Mouse (Mus musculus) spleen, postnatal 4 days (tissue): ENCODE data around the gene Kcnk7.

Source experiments
- DNase-seq, 2 experiments: peaks; one replicate each; pipeline ENCODE4 v3.0.0; 2022; ENCODE audit warnings: low spot score in 2 of 2

The Kcnk7 gene

DNA sequence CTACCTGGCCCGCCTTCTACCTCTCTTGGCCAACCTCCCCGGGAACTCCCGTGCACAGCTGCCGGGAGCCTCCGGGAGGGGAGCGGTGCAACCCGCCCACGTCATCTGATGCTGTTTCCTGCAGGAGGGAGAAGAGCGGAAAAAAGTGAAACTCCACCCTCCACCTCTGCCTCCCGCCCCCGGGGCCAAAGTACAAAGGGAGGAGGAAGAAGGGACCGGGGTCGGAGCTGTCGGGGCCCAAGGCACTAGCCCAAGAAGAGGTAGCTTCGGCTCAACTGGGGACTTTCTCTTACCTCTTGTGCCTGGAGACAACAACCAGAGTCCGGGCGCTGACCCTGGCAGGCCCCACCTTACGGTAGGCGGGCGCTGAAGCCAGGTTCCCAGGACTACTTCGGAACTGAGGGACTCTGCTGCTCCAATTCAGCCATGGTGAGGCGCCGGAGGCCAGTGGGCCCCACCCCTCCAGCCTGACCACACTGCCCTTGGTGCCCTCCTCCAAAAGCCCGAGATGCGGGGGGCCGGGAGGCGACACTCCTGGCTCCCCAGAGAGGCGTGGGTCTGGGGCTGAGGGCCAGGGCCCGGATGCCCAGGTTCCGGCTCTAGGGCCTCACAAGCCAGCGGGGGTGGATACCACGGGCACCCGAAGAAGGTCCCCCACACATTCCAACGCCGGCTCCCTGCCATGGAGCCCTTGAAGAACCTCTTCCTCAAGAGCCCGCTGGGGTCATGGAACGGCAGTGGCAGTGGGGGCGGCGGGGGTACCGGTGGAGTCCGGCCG is 14.4 kb upstream of the Kcnk7 start:
- peak; percentile 85 to 90 for DNase-seq

DNA sequence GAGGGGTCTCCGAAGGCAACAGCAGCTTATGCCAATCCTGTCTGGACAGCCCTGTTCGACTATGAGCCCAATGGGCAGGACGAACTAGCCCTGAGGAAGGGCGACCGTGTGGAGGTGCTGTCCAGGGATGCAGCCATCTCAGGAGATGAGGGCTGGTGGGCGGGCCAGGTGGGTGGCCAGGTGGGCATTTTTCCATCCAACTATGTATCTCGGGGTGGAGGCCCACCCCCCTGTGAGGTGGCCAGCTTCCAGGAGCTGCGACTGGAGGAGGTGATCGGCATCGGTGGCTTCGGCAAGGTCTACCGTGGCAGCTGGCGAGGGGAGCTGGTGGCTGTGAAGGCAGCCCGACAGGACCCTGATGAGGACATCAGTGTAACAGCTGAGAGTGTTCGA is 13.8 kb upstream of the Kcnk7 start:
- DNase-seq: no peak

- DNase-seq: no peak
These were observed 12.6 kb upstream of the Kcnk7 start for GRCm38 (mm10) chr19:5691601-5692000.

GRCm38 (mm10) chr19:5692086-5692912 is 11.9 kb upstream of the Kcnk7 start:
- DNase-seq: no peak

DNA sequence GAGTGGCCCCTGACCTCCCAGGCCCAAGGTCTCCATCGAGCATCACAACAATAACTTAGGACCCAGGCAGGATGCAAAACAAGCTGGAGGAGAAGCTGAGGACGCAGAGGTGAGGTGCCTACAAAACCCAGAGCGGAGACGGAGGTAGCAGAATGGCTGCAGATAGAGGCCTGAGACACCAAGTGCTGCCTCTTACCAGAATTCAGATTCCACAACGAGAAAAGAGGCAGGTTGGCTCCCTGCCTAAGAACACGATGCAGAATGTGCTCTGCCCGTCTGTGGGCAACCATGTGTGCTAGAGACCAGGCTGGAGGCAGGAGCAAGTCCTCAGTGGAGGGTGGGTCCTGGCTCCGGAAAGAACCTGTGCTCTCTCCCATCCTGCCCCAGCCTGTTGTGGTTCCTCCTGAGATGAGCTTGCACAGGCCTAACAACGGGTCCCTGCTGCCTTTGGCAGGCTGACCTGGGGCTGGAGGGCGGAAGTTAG is 11.2 kb upstream of the Kcnk7 start:
- no peak for DNase-seq

- DNase-seq: no peak
These were observed 10.4 kb upstream of the Kcnk7 start for GRCm38 (mm10) chr19:5693801-5694200.

DNA sequence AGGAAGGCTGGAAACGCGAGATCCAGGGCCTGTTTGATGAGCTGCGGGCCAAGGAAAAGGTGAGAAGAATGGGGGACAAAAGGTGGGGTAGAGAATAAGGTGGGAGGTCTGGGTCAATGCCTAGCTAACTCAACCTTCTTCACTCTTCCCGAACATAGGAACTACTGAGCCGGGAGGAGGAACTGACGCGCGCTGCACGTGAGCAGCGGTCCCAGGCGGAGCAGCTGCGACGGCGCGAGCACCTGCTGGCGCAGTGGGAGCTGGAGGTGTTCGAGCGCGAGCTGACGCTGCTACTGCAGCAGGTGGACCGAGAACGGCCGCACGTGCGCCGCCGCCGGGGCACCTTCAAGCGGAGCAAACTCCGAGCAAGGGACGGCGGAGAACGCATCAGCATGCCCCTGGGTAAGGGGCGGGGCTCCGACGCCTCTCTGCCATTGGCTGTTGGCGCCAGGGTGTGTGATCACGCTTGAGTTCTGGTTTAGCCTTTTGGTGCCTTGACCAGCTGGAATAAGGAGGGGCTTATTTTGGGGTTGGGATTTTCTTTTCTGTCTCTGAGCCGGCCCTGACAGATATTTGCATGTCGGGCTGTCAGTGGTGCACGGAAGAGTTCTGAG is 8.2 kb upstream of the Kcnk7 start:
- DNase-seq: no peak

DNA sequence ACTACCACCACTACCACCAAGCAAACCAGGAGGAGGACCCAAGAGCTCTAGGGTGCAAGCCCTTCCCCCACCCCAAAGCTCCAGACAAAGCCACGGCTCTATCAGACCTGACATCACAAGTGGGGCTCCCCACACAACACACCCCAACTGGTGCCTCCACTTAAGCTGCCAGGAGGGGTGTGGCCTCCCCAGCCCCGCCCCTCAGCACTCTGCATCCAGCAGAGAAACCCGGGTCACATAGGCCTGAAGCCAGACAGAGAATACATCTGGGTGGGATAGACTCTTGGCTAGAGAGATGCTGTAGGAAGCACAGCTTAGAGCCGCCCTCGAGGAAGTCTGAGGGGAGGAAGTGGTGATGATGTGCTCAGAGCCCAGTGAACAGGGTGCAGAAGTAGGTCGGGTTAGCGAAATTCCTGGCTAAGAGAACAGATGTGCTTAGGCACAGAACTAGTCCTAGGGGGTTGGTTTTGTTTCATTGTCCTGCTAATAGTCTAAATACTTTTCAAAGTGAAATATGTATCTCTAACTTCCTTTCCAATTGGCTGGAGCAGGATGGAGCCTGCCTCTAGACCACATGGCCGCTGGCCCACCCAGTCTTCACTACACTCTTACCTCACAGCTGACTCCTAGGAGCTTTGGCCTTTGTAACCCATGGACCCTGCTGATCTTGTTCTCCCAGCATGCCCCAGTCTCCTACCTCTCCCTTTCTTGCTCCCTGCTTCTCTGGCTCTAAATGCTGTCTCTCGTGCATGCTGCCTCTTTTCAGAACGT is 819 bp downstream of the Kcnk7 start:
- DNase-seq: peak; percentile 72 to 86

- no peak for DNase-seq
These were observed 5.9 kb downstream of the Kcnk7 start for GRCm38 (mm10) chr19:5710068-5710467.

DNA sequence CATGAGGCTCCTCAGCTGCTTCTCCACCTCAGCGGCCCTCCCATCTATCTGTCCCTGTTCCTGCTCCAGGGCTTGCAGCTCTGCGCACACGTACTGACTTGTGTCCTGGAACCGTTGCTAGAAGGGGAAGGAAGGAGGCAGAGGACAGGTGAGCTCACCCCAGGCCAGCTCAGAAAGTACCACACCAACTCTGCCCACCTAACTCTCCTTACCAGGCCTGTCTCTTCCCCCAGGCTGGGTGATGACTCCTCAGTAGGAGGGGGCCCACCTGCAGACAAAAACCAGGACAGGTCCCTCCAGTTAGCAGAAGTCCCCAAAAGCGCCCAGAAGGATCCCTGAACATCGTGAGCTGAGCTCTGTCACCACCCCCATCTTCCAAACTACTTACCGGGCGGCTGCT is 6.4 kb downstream of the Kcnk7 start:
- no peak for DNase-seq

GRCm38 (mm10) chr19:5711218-5711617 is 7.1 kb downstream of the Kcnk7 start:
- DNase-seq: peak in 1 of 2 experiments; percentile 64

- DNase-seq: no peak
These were observed 7.8 kb downstream of the Kcnk7 start for GRCm38 (mm10) chr19:5711907-5712460.

- no peak for DNase-seq
These were observed 9.1 kb downstream of the Kcnk7 start for GRCm38 (mm10) chr19:5713255-5713654.

DNA sequence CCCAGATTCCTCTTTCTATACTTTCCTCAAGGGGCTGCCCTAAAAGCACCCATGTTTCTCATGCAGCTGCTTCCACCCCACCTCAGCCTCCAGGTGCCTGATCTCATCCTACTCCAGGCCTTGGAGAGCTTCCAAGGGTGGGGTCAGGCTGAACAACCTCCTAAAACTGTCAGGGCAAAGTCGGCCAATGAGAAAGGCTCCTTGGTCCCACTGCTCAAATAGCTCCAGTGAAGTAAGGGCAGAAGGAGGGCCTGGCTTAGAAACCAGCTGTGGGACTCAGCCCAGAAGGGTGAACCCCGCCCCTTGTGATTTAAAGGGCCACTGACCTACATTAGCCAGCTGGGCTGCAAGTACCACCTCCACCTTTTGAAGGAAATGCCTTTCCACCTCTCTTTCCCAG is 9.6 kb downstream of the Kcnk7 start:
- peak in 1 of 2 experiments; percentile 52 for DNase-seq

DNA sequence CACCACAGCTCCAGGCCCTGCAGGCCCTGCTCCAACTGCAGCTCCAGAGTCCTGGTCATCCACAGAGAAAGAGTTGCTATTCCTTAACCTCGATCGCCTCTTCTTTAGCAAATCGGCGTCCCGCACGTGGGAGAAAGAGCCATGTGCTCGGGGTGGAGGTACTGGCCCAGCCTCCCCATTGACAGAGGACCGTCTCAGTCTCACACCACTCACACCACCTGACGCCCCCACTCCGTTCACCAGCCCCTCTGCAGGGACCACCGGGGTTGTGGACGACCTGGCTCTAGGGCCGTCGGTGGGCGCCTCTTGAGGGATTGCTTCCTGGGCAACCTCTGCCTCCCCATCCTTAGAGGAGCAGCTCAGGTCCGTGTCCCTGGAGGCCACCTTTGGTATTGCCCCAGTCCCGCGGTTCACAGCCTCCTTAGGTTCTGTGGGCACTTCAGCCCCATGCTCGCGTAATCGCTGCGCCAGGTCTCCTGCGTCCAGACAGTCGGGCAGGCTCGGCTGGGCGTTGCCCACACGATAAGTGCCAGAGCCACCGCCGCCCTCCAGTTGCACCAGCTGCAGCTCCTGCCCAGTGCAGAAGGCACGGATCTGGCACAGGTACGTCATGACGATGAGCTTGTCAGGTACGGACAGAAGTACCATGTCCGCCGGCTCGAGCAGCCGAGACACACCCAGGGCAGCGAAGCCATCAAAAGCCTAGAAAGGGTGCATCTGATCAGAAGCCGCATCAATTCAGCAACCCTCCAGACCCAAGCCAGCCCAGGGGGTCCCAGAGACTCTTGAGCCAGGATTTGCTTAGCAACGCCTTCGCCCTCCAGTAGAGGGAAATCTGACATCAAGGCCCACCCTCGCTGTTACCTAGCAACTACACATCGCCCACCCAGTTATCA is 11.9 kb downstream of the Kcnk7 start:
- DNase-seq: peak; percentile 78 to 87

DNA sequence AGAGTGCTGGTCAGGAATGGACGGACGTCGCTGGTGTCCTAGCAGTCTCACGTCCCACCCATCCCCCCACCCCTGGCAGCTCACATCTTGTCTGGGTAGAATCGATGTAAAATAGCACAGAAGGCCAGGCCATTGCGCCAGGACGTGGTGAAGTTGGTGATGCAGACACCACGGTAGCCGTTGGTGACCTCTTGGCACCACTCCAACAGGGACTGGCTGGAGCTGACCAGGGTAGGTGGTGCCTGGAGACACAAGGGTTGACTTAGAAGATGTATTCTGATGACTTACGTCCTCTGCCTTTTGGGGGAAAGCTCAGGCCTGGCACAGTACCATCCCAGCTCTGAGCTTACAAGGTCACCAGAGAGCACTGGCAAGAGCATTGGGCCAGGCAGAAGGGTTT is 12.8 kb downstream of the Kcnk7 start:
- no peak for DNase-seq

GRCm38 (mm10) chr19:5721233-5721632 is 17.1 kb downstream of the Kcnk7 start:
- no peak for DNase-seq

GRCm38 (mm10) chr19:5722848-5723425 is 18.8 kb downstream of the Kcnk7 start:
- DNase-seq: peak in 1 of 2 experiments; percentile 69

- DNase-seq: no peak
These were observed 19.9 kb downstream of the Kcnk7 start for GRCm38 (mm10) chr19:5723934-5724548.
